Mouse (Mus musculus) lung, adult 2 months (tissue): ENCODE results near the gene Psmd12. TPM values are rescaled to one million over a fixed set of nuclear protein-coding genes. Genes with fewer than 3 reads are reported as not detected.

Experiments
- DNase-seq: peaks from one replicate; pipeline ENCODE4 v3.0.0; 2022
- H3K4me1 ChIP-seq: fragments of 200-500 bp; 2 replicates; pipeline ENCODE4 v1.6.1; 2011; ENCODE audit warnings: low read length; ENCODE audit not compliant: control insufficient read depth, insufficient read depth
- H3K4me3 ChIP-seq: fragments of 200-500 bp; replicated peaks from 2 replicates; pipeline ENCODE3; 2011; ENCODE audit warnings: low read depth, mild to moderate bottlenecking, control low read depth, low read length; ENCODE audit errors: extremely low read depth
- CTCF ChIP-seq: fragments of 200-500 bp; IDR thresholded peaks from 2 replicates; pipeline ENCODE4 v1.5.1; 2011; ENCODE audit warnings: mild to moderate bottlenecking, low read length, control low read depth; ENCODE audit not compliant: insufficient read depth
- POLR2A ChIP-seq: fragments of 200-500 bp; IDR thresholded peaks from 2 replicates; pipeline ENCODE4 v1.6.1; 2011; ENCODE audit warnings: low read depth, mild to moderate bottlenecking, control low read depth, low read length, borderline replicate concordance; ENCODE audit errors: extremely low read depth
- WGBS: fragments of 180-500 bp; shearing (Covaris S2); methylation state at CpG from one replicate; pipeline ENCODE4 v1.1.7; 2018; 5-methylcytosine and 5-hydroxymethylcytosine counted together
- polyA plus RNA-seq: library from polyadenylated mRNA; depleted of rRNA; stranded (reverse); fragments of >200 nt; gene quantifications from 2 replicates; pipeline ENCODE4 v1.2.3, GENCODE M21; 2012

The Psmd12 gene
- polyA plus RNA-seq, 1 experiment = 12.9 TPM

- 94% methylated on average over 3 of the region's 3 CpGs for WGBS
- peak; percentile 58 for TF ChIP-seq CTCF
- TF ChIP-seq POLR2A = no peak
- Histone ChIP-seq H3K4me3 (no peak overlapping the region), H3K4me1 (peaks cover 3% of the 10 kb centered on the region; the same call in 1 of the 2 replicates)
- DNase-seq = no peak
Observed at GRCm38 (mm10) chr11:107462478-107462877, 16.8 kb upstream of the Psmd12 start.

- Histone ChIP-seq H3K4me1 (peaks cover 6% of the 10 kb centered on the region), H3K4me3 (no peak overlapping the region)
- 72% methylated on average over 12 of the region's 12 CpGs for WGBS
- DNase-seq = no peak
- TF ChIP-seq POLR2A (no peak), CTCF (no peak)
Observed at GRCm38 (mm10) chr11:107463251-107463681, 16.0 kb upstream of the Psmd12 start.

GRCm38 (mm10) chr11:107464141-107464540, 15.1 kb upstream of the Psmd12 start:
- TF ChIP-seq POLR2A = no peak
- no peak for TF ChIP-seq CTCF
- DNase-seq = no peak
- WGBS = 43% methylated on average over 6 of the region's 6 CpGs
- peaks cover 8% of the 10 kb centered on the region for H3K4me1 ChIP-seq
- no peak overlapping the region for H3K4me3 ChIP-seq

- no peak for DNase-seq
- H3K4me1 ChIP-seq = peaks cover 8% of the 10 kb centered on the region
- no peak overlapping the region for H3K4me3 ChIP-seq
- WGBS = 63% methylated on average over 4 of the region's 4 CpGs
- no peak for TF ChIP-seq CTCF
- no peak for TF ChIP-seq POLR2A
Observed at GRCm38 (mm10) chr11:107465041-107465440, 14.2 kb upstream of the Psmd12 start.

GRCm38 (mm10) chr11:107465969-107466368, 13.3 kb upstream of the Psmd12 start:
- no peak overlapping the region for H3K4me3 ChIP-seq
- DNase-seq = no peak
- TF ChIP-seq POLR2A (no peak), CTCF (no peak)
- H3K4me1 ChIP-seq = peaks cover 8% of the 10 kb centered on the region
- WGBS = 31% methylated on average over 1 of the region's 1 CpGs

- DNase-seq = no peak
- H3K4me1 ChIP-seq = peaks cover 8% of the 10 kb centered on the region
- WGBS = 55% methylated on average over 6 of the region's 6 CpGs
- TF ChIP-seq POLR2A (no peak), CTCF (no peak)
- no peak overlapping the region for H3K4me3 ChIP-seq
Observed at GRCm38 (mm10) chr11:107466611-107467391, 12.5 kb upstream of the Psmd12 start.

- Histone ChIP-seq H3K4me1 (peaks cover 6% of the 10 kb centered on the region), H3K4me3 (peak overlapping the region; percentile 78)
- 13% methylated on average over 16 of the region's 16 CpGs for WGBS
- TF ChIP-seq CTCF = no peak
- no peak for TF ChIP-seq POLR2A
- no peak for DNase-seq
Observed at GRCm38 (mm10) chr11:107468252-107469030, 10.8 kb upstream of the Psmd12 start.

- Histone ChIP-seq H3K4me3 (peak overlapping the region; percentile 78), H3K4me1 (peaks cover 5% of the 10 kb centered on the region)
- TF ChIP-seq CTCF (peak; percentile 44; the same call in 1 of the 2 replicates), POLR2A (0 out of 2 replicates have a peak, but pooled peaks have one; percentile 12)
- peak; percentile 70 for DNase-seq
- WGBS = under 1% methylated on average over 38 of the region's 38 CpGs
Observed at GRCm38 (mm10) chr11:107469031-107469522, 10.2 kb upstream of the Psmd12 start.

GRCm38 (mm10) chr11:107469523-107470371, 9.5 kb upstream of the Psmd12 start:
- Histone ChIP-seq H3K4me3 (peak overlapping the region; percentile 78), H3K4me1 (peaks cover 5% of the 10 kb centered on the region)
- WGBS = under 1% methylated on average over 59 of the region's 59 CpGs
- DNase-seq = peak; percentile 64
- TF ChIP-seq CTCF (no peak), POLR2A (no peak)
